ENCODE assay signal across 10 mouse cellular contexts in genomic region chr4:46792280-46793026, GRCm38 (mm10).
DNase-seq lines count a peak whose midpoint lies in the region; ATAC-seq lines count a peak whose summit lies in the region.
"Had no signal": no experiment of that assay in that cellular context is flagged by ENCODE, and none has a peak within 500 bp of the region (broad histone marks: within the 10 kb centered on the region; RNA-seq: fewer than 3 reads in every experiment).

No protein-coding gene starts in this region.

- no peak overlapping the region for H3K4me3 ChIP-seq in forebrain, embryonic 15.5 days
- no peak overlapping the region for H3K4me3 ChIP-seq in forebrain, embryonic 12.5 days (replicated peaks)
- H3K4me3 ChIP-seq: embryonic facial prominence, embryonic 13.5 days had no signal

- intact Hi-C loops in left cerebral cortex, postnatal 14 days (cut with DNase I), result no loop called here

- no peak overlapping the region for H3K27ac ChIP-seq in forebrain, embryonic 15.5 days (replicated peaks)
- no peak overlapping the region for H3K27ac ChIP-seq in forebrain, embryonic 12.5 days
- H3K27ac ChIP-seq: embryonic facial prominence, embryonic 13.5 days had no signal

- no peaks in the 10 kb centered on the region for H3K9me3 ChIP-seq in forebrain, embryonic 15.5 days
- no peaks in the 10 kb centered on the region for H3K9me3 ChIP-seq in forebrain, embryonic 12.5 days
- H3K9me3 ChIP-seq: embryonic facial prominence, embryonic 13.5 days had no signal

- WGBS in forebrain, embryonic 15.5 days, result 77% methylated on average over 9 of the region's 9 CpGs
- WGBS in forebrain, embryonic 12.5 days, result 85% methylated on average over 9 of the region's 9 CpGs

- no peak overlapping the region for H3K9ac ChIP-seq in forebrain, embryonic 15.5 days (replicated peaks)
- H3K9ac ChIP-seq in forebrain, embryonic 12.5 days, result no peak overlapping the region
- H3K9ac ChIP-seq: embryonic facial prominence, embryonic 13.5 days had no signal

- H3K27me3 ChIP-seq in forebrain, embryonic 15.5 days, result no peaks in the 10 kb centered on the region
- no peaks in the 10 kb centered on the region for H3K27me3 ChIP-seq in forebrain, embryonic 12.5 days
- H3K27me3 ChIP-seq: embryonic facial prominence, embryonic 13.5 days had no signal

- no peak overlapping the region for H3K4me2 ChIP-seq in forebrain, embryonic 15.5 days (replicated peaks)
- no peak overlapping the region for H3K4me2 ChIP-seq in forebrain, embryonic 12.5 days
- H3K4me2 ChIP-seq: embryonic facial prominence, embryonic 13.5 days had no signal

- no peaks in the 10 kb centered on the region for H3K4me1 ChIP-seq in forebrain, embryonic 15.5 days
- H3K4me1 ChIP-seq in forebrain, embryonic 12.5 days, result no peaks in the 10 kb centered on the region
- H3K4me1 ChIP-seq: embryonic facial prominence, embryonic 13.5 days had no signal

- H3K36me3 ChIP-seq in forebrain, embryonic 15.5 days, result no peaks in the 10 kb centered on the region
- no peaks in the 10 kb centered on the region for H3K36me3 ChIP-seq in forebrain, embryonic 12.5 days (replicated peaks)
- H3K36me3 ChIP-seq: embryonic facial prominence, embryonic 13.5 days had no signal

- peak; percentile 48; the same call in 1 of the 2 replicates for ATAC-seq in forebrain, embryonic 15.5 days (replicated peaks)
- ATAC-seq in forebrain, embryonic 12.5 days (ENCODE audit: low FRiP score), result no peak

- peak; percentile 56 to 64 for DNase-seq in cerebellum, adult 18-20 months
- peak; percentile 65 for DNase-seq in gastrocnemius, postnatal 25 days
- DNase-seq in left cerebral cortex, postnatal 14 days (ENCODE audit: low spot score in 2 of 2), result peak; percentile 79 to 86
- no peak for DNase-seq in lung, postnatal 4 days
- DNase-seq in adrenal gland, adult 2 months, result no peak
- DNase-seq in ovary, postnatal 10 days (ENCODE audit: low spot score), result no peak
- DNase-seq: B cell, adult 2 months had no signal

Comparison
In these comparisons a context has a peak if more than half of its experiments do, and no peak if none do; other contexts are left out.
1. DNase-seq: peak in cerebellum, adult 18-20 months (2 of 2), gastrocnemius, postnatal 25 days (single experiment) and left cerebral cortex, postnatal 14 days (2 of 2); none in lung, postnatal 4 days (0 of 2), adrenal gland, adult 2 months (single experiment) and ovary, postnatal 10 days (single experiment).